Mouse (Mus musculus): Measurements from ENCODE around the gene Spice1.

DNA sequence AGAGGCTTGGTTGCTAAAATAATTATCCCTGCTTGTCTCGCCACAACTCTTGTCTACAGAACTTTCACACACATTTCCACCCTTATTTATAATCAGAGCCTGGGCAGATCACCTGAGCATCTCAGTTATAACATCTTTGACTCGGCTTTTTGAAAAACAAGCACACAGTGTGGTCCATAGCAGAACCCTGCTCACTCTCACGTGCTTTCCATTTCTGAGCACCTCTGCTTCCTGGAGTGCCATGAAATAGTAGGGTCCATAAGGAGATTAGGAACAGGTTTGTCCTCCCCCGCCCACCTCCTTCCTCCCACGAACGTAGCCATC is 15.3 kb upstream of the Spice1 start:
- no peak for TF ChIP-seq POLR2A (IDR thresholded peaks at IDR 0.05; ENCODE audit: insufficient read depth, low read depth, low read length)
- TF ChIP-seq CTCF (IDR thresholded peaks at IDR 0.05), result no peak
